Mouse (Mus musculus) testis, adult 2 months (tissue): Measurements from ENCODE around the gene Fthl17a.

ENCODE experiments used
- CTCF ChIP-seq: fragments of 200-500 bp; IDR thresholded peaks from 2 replicates; pipeline ENCODE4 v1.5.1; 2012; ENCODE audit warnings: low read depth, mild to moderate bottlenecking, inconsistent platforms, low read length, moderate library complexity; ENCODE audit not compliant: control insufficient read depth, insufficient read depth, insufficient replicate concordance
- POLR2A ChIP-seq: fragments of 200-500 bp; IDR thresholded peaks from 2 replicates; pipeline ENCODE4 v1.6.1; 2012; ENCODE audit warnings: low read depth, mild to moderate bottlenecking, inconsistent platforms, low read length, moderate library complexity; ENCODE audit not compliant: control insufficient read depth

DNA sequence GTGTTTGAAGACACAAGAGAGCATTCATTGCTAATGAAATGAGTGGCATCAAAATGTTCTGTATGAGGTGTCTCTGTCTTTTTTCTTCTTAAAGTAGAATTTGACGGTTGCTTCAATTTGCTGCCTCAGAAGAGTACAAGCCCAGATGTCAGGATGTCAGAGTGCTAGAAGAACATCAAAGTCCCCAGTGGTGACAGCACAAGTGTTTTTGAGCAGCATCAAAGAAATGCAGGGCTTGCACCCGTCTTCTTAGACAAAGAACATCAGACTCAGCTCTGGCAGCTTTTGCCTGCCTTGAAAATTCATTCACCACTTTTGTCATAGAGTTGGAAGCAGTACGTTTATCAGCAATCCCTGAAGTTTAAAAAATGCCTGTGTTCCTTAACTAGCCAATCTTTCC, 44.5 kb downstream of the Fthl17a start:
- no peak for TF ChIP-seq CTCF
- no peak for TF ChIP-seq POLR2A
